Mouse (Mus musculus) left cerebral cortex, postnatal 14 days (tissue): ENCODE measurements around the gene Polk. TPM values are rescaled to one million over a fixed set of nuclear protein-coding genes. Genes with fewer than 3 reads are reported as not detected.

Experiments used
- DNase-seq, 2 experiments: peaks; one replicate each; pipeline ENCODE4 v3.0.0; 2021 to 2022; ENCODE audit warnings: low spot score in 2 of 2, mixed read lengths in 1 of 2
- intact Hi-C: fragments of 180-260 bp; cut with DNase I; formaldehyde crosslinking; loops from one replicate; pipeline ENCODE4 v1.15.1; 2025
- total RNA-seq, 2 experiments: library from RNA; stranded (reverse); gene quantifications; 2 replicates each; pipeline ENCODE4 v1.2.3; 2021

Polk gene
- total RNA-seq, 2 experiments from 2014 or later, result 10.1 to 10.5 TPM

DNA sequence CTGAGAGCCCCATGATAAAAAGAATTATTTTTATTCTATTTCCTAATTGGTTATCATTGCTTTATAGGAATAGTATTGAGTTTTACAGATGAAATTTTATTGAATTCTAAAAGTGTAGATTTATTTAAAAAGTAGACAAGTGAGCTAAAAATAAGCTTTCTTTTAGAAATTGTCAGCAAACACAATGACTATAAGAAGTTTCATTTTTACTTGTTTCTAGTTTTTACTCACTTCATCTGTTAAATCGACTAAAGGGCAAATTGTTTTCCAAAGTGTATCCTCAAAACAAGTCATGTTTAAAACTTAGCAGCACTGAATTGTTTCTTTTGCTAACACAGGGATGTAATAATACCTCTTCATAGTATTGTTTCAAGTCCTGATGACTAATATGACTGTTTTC lies 63.4 kb downstream of the Polk start:
- intact Hi-C loops, result no loop called here
- DNase-seq, result no peak

DNA sequence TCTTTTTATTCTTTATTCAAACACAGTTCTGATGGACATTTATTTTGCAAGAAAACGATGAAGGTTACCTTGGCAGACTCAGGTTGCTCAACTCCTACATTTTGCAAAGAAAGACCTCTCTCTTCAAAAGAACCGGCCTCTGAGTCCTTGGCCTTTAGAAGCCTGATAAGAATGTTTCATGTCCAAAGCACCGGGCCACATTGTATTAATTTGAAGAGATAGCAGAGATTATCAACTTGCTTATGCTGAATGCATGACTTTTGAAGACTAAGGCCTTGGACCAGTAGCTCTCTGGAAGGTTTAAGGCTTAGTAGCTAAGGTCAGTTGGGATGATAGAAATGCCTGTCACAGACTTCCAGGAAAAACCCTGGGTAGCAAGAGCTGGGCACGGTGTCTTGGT lies 65.2 kb downstream of the Polk start:
- DNase-seq, result no peak
- intact Hi-C loops, result no loop called here

DNA sequence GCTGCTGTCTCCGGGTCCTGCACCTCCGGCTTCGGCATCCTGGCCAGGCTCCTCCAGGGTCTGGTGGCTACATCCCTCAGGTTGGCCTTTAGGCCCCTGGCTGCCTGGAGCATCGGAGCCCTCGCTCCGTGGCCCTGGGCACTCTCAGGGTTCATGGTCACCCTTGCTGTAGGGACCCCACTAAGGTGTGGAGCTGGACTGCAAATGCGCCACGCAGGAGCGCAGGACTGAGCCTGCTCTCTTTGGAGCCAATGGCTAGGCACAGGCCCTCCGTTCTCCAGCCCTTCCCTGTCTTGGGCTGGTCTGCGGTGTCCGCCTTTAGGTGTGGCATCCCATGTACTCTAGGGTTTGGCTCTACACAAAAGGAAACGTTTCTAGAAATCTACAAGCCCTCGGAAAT lies 71.4 kb downstream of the Polk start, which contains the start of gene Ankdd1b:
TSS of gene Ankdd1b (minus strand) at position 242 of the 400 bp plus-strand sequence.
- intact Hi-C loops, result no loop called here
- DNase-seq, result no peak

DNA sequence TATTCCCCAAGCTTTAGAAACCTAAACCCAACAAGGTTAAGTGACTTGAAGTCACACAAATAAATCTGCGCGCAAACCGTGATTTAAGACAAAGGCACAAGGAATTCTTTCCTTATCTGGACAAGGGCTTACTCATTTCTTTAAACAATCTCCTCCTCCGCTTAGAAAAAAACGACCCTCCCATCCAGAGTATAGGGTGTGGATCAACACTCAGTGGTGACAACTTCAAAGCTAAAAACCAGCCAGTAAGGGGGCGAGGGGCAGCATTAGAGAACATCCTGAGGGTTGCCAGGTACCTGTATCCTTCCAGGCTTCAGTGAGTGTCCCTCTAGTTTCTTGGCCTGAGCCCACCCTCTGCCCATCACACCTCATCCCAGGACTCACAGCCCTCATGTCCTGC lies 71.8 kb downstream of the Polk start:
- intact Hi-C loops, result no loop called here
- no peak for DNase-seq

DNA sequence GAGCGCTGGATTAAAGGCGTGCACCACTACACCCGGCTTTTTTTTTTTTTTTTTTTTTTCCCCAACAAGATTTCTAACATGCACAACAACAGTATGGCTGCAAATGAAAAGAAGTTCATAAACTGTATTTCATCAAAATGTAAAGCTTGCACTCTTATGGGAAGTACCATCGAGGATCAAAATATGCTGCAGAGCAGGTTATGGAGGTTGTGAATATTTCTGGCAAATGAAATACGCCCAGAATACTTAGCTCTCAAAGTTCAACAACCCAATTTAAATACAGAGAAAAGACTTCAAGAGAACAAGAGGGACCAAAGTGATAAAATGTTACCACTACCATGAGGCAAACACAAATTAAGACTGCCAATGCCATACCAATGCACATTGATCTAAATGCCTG lies 73.7 kb downstream of the Polk start:
- intact Hi-C loops, result no loop called here
- DNase-seq, result no peak

DNA sequence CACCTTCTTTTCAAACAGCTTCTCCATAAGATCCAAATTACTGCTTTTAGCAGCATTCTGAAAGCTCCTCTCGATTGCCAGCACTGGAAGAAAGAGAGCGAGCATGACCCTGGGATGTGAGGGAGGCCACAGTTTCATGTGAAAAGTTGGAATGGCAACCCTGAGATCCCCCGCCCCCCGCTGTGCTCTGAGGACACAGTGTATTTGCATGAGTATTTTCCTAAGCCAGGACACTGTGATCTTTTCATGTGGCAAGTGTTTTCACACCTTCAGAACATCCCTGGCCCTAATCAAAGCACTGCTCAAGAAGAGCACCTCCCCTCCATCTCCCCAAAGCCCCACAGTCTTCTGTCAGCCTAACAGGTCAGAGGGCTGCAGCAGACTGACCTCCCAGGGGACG lies 77.1 kb downstream of the Polk start:
- intact Hi-C loops, result no loop called here
- DNase-seq, result no peak

DNA sequence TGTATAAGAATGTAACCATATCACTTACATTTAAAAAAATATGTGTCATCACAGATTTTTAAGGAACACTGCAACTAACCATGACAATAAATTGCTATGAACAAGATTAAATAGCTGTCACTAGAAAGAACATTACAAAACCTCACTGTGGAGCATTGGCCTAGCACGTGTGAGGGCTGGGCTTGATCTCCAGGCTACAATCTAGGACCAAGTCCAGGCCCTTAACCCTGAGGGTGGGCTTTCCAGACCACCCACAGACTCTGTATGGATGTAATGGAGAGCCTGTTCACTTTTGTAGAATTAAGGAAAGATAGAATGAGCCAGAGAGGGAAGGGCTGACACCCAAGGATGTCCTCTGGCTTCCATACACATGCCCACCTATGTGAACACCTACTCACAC lies 79.7 kb downstream of the Polk start:
- DNase-seq, result no peak
- intact Hi-C loops, result no loop called here

DNA sequence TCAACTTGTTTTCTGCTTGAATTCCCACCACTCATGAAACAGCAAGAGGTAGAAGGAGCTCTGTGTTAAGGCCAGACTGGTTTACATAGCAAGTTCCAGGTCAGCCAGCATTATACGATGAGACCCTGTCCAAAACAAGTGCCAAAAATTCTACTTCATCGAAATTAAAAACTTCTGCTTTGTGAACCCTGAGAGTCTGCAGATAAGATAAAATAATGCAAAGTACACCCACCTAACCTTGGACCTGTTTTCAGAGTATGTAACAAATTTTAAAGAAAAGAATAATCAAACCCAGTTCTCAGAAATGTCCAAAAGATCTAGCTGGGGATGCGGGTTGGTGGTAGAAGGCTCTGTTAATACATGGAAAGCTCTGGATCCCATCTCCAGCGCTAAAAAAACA lies 83.8 kb downstream of the Polk start:
- intact Hi-C loops, result no loop called here
- no peak for DNase-seq

DNA sequence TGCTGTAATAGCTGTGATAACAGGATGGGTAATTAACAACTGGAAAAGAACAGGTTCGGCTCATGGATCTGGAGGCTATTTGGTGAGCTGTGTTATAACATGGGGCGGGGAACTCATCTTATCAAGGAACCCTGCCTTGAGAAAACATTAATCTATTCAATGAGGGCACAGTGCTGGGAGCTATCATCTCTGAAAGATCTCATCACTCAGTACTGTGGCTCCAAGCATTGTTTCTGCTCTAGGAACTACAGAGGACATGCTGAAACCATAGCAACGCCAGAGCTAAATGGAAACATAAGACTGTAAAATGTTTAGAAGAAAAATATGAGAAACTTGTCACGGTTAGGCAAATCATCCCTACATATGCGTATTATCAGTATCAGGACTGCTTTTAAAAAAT lies 84.4 kb downstream of the Polk start:
- intact Hi-C loops, result no loop called here
- peak in 1 of 2 experiments; percentile 18 for DNase-seq

DNA sequence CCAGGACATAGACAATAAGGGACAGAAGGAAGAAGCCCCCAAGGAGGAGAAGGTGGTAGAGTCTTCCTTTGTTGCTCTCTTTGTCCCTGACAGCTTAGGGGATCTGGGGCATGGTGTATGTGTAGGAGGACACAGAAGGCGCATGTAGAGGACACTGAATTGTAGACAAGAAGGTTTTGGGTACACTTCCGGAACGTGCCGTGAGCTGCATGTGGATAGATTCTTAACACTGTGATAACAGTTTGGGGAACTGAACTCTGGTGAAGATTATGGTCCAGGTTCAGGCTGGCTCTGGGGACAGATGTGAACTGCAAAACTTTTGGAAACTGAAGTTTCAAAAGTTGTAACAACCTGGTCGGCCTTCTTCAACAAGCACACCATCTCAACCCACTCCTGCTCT lies 84.8 kb downstream of the Polk start:
- DNase-seq, result no peak
- intact Hi-C loops, result no loop called here

DNA sequence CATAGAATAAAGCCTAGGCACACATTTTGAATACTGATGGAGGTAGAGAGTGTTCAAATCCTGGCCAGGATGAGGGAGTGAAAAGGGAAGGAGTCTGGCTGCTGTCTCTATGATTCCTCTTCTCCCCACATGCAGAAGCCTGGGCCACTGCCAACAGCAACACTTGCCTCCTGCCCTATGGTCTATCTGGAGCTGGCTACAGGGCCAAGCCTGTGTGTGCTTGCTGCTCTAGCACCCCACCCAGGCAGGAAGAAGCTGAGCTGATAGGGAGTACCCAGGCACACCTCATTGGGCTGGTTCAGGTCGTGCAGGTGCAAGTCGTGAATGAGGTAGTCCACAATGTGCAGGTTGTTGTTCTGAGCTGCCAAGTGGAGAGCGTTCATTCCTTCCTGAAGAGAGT lies 88.1 kb downstream of the Polk start:
- no peak for DNase-seq
- intact Hi-C loops, result no loop called here

DNA sequence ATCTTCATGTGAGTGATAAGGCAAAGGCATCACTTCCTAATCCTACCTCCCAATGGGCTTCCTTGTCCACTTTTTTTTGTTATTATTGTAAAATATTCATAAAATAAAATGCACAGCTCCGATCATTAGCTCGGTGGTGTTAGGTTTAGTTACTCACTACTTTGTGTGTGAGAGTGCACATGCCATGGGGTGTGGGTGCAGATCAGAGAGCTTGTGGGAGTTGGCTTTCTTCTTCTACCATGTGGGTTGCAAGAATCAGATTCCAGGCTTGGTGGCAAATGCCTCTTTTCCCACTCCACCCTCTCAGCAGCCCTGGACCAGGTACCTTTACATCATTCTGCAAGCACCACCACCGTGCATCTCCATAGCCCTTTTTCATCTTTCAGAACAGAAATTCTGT lies 89.8 kb downstream of the Polk start:
- DNase-seq, result no peak
- intact Hi-C loops, result no loop called here

DNA sequence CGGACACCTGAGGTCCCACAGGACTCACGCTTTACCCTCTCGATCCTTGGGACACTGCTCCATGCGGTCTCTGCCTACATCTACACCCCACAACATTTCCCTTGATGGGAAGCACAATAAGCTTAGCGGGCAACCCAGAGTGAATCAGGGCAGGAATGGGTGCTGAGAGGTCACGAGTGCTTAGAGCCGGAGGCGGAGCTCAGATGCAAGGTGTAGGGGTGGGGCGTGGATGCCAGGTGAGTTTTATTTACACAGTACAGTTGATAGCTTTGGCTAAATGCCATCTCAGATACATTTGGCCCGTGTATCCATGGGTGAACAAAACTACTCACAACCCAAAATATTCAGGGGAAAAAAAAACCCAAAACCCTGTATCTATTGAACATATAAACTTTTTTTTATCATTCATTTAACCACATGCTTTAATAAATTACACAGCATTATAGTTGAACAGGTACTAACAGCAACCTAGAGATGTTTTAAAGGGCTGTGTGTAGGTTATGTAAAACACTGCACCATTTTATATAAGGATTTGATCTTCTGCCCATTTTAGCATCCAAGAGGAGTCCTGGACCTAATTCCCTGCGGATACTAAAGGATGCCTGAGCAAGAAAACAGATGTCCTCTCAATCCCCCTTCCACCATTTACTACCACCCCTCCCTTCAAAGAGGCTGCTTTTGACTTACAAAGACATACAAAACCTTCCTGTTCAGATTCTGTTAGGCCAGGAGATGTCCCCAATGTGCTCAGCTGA lies 90.8 kb downstream of the Polk start:
- DNase-seq, result no peak
- intact Hi-C loops, result no loop called here

DNA sequence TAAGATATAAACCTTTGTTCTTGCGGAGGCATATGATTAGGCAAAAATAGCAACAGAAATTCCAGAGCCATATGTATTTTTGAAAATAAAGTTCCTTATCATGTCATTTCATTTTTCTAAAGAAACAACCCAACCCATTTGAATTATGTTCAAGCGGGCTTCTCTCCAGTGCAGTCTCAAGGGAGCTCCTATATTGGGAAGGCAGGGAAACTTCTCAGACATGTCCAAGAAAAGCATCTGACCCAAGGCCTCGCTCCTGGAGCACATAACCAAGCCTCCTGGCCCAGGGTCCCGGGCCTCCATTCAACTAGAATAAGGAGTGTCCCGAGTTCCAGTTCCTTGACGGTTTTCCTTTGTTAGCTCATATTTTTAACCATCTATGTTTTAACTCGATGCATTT lies 91.5 kb downstream of the Polk start:
- intact Hi-C loops, result no loop called here

DNA sequence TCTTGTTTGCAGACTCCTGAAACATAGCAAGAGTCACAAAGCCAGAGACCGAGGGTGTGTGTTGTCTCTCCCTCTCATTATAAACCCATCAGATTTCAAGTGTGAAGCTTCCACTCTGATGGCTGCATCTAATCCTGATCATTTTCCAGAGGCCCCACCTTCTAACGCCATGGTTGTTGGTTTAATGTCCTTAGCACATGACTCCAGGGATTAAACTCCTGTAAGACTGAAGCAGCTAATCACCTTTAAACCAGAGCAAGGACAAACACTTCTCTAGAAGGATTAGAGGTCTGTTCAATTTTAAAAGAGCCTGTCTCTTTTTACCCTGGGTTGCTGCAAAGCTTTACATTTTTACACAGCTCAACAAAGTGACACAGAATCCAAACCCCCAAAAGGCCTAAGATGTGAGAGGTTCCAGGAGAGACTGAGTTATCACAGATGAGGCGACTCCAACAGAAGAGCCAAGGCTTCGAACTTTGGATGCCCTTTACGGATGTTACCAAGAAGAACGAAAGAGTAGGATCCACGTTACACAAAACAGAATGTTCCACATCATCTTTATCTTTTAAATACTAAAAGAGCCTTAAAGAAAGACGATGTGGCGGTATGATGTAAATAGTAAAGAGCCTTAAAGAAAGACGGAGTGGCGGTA lies 92.0 kb downstream of the Polk start:
- no peak for DNase-seq
- intact Hi-C loops, result no loop called here

More for the DNA sequence above, 91.5 kb downstream of the Polk start:
- DNase-seq, result no peak

DNA sequence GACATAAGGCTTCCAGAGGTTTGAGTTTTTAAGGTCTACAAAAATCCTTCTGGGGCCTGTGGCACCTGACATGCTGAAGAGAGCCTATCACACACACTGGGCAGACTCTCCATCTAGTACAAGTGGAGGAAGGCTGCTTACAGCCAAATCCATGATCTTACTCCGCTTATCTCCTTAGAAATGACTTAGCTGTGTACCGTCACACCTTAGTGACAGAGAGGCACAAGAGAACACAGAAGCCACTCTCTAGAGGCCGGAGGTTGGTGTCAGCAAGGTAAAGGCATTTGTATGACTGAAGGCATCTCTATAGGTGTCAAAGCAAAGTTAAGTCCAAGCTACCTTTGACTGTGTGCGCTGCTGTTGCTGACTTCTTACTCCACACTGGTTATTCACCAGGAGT lies 101.9 kb downstream of the Polk start:
- intact Hi-C loops, result no loop called here
- DNase-seq, result no peak

DNA sequence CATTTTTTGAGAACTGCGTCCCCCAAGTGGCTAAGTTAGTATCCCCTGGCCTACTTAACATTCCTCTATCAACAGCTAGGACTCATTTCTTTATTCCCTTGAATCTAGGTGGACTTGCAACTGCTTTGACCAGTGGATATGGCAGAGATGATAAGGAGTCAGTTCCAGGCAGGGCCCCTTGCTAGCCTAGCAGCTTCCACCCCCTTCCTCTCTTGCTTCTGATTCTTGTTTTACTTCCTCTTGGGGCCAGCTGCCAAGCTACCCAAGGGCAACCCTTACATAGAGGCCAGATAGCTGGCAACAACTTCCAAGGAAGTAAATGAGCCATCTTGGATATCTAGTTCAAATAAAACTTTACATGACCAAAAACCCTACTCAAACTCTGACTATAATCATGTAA lies 105.5 kb downstream of the Polk start:
- no peak for DNase-seq
- intact Hi-C loops, result no loop called here

DNA sequence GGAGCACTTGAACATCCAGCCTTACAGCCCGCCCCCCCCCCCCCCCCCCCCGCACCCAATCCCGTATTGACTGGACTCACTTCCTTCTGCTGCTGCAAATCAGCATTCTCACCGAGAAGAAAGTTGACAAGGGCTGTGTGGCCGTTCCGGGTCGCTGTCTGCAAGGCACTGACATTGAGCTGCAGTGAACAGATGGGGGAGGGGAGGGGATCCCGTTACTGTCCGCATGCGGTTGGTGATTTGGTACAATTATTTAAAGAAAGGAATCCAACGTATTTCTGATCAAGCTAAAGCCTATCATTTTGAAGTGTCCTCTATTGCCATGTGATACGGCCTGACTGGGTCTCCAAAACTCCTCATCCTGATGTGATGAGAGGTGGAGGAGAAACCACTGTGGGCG lies 106.6 kb downstream of the Polk start:
- DNase-seq, result no peak
- intact Hi-C loops, result no loop called here

DNA sequence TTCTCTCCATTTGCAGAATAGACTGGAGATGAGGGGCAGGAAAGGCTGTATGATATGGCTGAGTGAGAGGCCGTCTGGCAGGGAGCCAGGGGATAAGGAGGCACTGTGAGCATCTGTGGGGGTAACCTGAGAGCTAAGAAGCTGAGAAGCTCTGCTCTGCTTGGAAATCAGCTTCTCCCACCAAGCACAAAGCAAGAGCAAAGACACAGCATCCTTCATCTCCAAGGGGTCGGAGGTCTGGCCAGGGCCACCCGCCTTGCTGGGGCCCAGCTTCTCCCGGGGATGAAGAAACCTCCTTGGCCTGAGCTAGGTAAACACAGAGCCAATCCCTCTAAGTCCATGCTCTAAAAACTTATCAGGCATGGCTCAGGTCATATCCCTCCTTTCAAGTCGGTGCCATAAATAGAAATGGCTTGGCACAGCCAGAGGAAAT lies 107.5 kb downstream of the Polk start:
- DNase-seq, result no peak
- intact Hi-C loops, result no loop called here

DNA sequence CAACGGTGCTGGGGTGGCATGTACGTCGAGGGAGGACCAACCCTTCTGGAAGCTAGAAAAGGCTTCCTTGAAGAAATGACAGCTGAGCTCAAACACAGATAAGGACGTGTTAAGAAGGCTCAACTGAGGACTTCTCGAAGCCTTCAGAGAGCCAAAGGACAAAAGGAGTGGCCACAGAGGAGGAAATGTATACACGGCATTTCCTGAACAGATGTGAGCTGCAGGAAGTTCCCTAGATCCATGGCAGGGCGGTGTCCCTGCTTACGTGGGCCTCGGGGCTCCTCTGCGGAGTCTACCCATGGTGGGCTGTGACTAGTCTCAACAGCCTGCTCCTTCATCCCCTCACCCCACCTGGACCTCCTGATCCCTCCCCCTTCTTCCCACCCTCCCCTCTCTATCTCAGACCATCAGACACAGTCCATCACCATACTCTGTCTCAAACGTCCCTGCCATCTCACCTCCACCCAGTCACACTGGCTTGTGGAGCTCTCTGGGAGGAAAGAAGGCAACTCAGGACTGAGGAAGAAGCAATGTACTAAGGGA lies 108.7 kb downstream of the Polk start:
- intact Hi-C loops, result no loop called here
- DNase-seq, result no peak

DNA sequence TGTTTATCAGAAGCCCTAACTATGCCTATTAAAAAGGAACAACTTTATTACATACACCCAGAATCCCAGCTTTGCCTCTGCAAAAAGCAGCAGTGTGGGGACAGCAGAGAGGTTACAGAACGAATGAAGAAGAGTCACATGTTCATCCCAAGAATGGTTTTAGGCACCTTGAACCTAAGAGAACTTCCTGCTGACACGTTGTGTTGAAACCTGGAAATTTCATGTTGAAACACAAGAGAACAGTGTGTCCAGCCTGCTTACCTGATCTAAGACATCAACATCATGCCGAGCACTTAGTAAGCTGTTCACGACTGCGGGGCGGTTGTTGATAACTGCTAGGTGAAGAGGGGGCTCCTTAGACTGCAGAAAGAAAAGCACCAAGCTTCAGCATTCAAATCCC lies 109.3 kb downstream of the Polk start:
- intact Hi-C loops, result no loop called here

More for the DNA sequence above, 109.3 kb downstream of the Polk start:
- no peak for DNase-seq
